Mouse (Mus musculus) heart, adult 2 months (tissue): ENCODE data around the gene Krt6b. TPM values are rescaled to one million over a fixed set of nuclear protein-coding genes. Genes with fewer than 3 reads are reported as not detected.
"Not testable (repeated sequence)": the region's sequence is repeated elsewhere in the genome, so short reads cannot be mapped to it uniquely, and the experiment has no call there.

ENCODE experiments used
- DNase-seq, 2 experiments: peaks; one replicate each; pipeline ENCODE4 v3.0.0; 2021
- H3K27ac ChIP-seq: fragments of 200-600 bp; 2 replicates; pipeline ENCODE4 v1.8.1; 2022
- H3K27me3 ChIP-seq: fragments of 200-500 bp; 2 replicates; pipeline ENCODE4 v1.6.1; 2012; ENCODE audit warnings: mild to moderate bottlenecking, low read length, inconsistent platforms, mixed read lengths; ENCODE audit not compliant: control insufficient read depth, insufficient read depth
- H3K36me3 ChIP-seq: fragments of 200-500 bp; 2 replicates; pipeline ENCODE4 v1.6.1; 2012; ENCODE audit warnings: low read length, inconsistent platforms; ENCODE audit not compliant: control insufficient read depth, insufficient read depth
- H3K4me1 ChIP-seq: fragments of 200-500 bp; 2 replicates; pipeline ENCODE4 v1.6.1; 2011; ENCODE audit warnings: low read length; ENCODE audit not compliant: control insufficient read depth, insufficient read depth
- H3K4me3 ChIP-seq: fragments of 200-600 bp; 2 replicates; pipeline ENCODE4 v1.8.1; 2022
- H3K79me2 ChIP-seq: fragments of 200-500 bp; replicated peaks from 2 replicates; pipeline ENCODE4 v1.6.1; 2012; ENCODE audit warnings: mild to moderate bottlenecking, inconsistent platforms, low read length, moderate library complexity, mixed read lengths; ENCODE audit not compliant: control insufficient read depth, insufficient read depth
- H3K9ac ChIP-seq: fragments of 200-500 bp; 2 replicates; pipeline ENCODE4 v1.6.1; 2012; ENCODE audit warnings: low read depth, mild to moderate bottlenecking, control low read depth, inconsistent platforms, low read length, mixed read lengths
- CTCF ChIP-seq: fragments of 200-600 bp; IDR thresholded peaks from 2 replicates; pipeline ENCODE4 v1.8.1; 2022; ENCODE audit warnings: antibody characterized with exemption, mild to moderate bottlenecking, moderate library complexity
- EP300 ChIP-seq: fragments of 200-500 bp; IDR thresholded peaks from 2 replicates; pipeline ENCODE4 v1.6.1; 2011; ENCODE audit warnings: low read depth, low read length, control low read depth; ENCODE audit not compliant: insufficient read depth
- POLR2A ChIP-seq: fragments of 200-500 bp; IDR thresholded peaks from 2 replicates; pipeline ENCODE4 v1.6.1; 2011; ENCODE audit warnings: mild to moderate bottlenecking, low read depth, low read length, control low read depth; ENCODE audit not compliant: insufficient read depth
- WGBS: fragments of 180-500 bp; shearing (Covaris S2); methylation state at CpG from one replicate; pipeline ENCODE4 v1.1.7; 2018; 5-methylcytosine and 5-hydroxymethylcytosine counted together
- intact Hi-C: fragments of 180-260 bp; cut with DNase I; formaldehyde crosslinking; loops from one replicate; pipeline ENCODE4 v1.15.1; 2025
- polyA plus RNA-seq: library from polyadenylated mRNA; depleted of rRNA; stranded (reverse); fragments of >200 nt; gene quantifications from 2 replicates; pipeline ENCODE4 v1.2.3, GENCODE M21; 2012
- total RNA-seq, 2 experiments: library from RNA; stranded (reverse); gene quantifications; 2 replicates each; pipeline ENCODE4 v1.2.3; 2021

Krt6b gene
- total and polyA plus RNA-seq, 3 experiments = 0.04 TPM; not detected in 2

GRCm38 (mm10) chr15:101697326-101698188, 17.5 kb upstream of the Krt6b start:
- no peak for DNase-seq
- H3K79me2 ChIP-seq = no peaks in the 10 kb centered on the region
- H3K27ac ChIP-seq = no peak overlapping the region
- no peaks in the 10 kb centered on the region for H3K4me1 ChIP-seq
- H3K36me3 ChIP-seq = no peaks in the 10 kb centered on the region
- no peak overlapping the region for H3K4me3 ChIP-seq
- 70% methylated on average over 8 of the region's 8 CpGs for WGBS
- TF ChIP-seq EP300 (no peak), CTCF (no peak), POLR2A (no peak)
- H3K9ac ChIP-seq = no peak overlapping the region
- no peaks in the 10 kb centered on the region for H3K27me3 ChIP-seq
- intact Hi-C loops = no loop called here

DNA sequence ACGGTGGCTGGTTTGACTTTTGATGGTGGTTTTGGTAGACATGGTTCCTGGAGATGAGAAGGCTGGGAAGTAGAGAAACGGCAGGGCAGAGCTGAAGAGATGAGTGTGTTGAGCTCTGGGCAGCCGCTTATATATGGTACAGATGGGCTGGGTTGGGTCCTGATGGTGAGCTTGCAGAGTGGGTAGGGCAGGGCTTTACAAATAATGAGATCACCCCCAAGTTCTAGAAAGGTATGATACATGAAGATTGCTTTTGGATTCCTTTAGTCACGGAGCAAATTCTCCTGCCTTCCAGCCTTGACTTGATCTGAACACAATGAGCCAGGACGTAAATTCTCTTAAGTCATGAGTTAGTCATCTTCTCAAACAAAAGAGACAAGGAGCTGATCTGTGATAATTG, 14.1 kb upstream of the Krt6b start, which contains the start of gene Krt6a:
TSS of gene Krt6a (minus strand) at position 101 of the 400 bp plus-strand sequence.
- no peaks in the 10 kb centered on the region for H3K36me3 ChIP-seq
- WGBS = 75% methylated on average over 5 of the region's 5 CpGs
- intact Hi-C loops = no loop called here
- H3K27ac ChIP-seq = no peak within 1 kb of the TSS
- H3K9ac ChIP-seq = no peak within 1 kb of the TSS
- no peak within 1 kb of the TSS for H3K4me3 ChIP-seq
- no peaks in the 10 kb centered on the region for H3K4me1 ChIP-seq
- no peak for TF ChIP-seq POLR2A
- no peak for TF ChIP-seq EP300
- no peak for DNase-seq
- no peaks in the 10 kb centered on the region for H3K27me3 ChIP-seq
- H3K79me2 ChIP-seq = no peaks in the 10 kb centered on the region

DNA sequence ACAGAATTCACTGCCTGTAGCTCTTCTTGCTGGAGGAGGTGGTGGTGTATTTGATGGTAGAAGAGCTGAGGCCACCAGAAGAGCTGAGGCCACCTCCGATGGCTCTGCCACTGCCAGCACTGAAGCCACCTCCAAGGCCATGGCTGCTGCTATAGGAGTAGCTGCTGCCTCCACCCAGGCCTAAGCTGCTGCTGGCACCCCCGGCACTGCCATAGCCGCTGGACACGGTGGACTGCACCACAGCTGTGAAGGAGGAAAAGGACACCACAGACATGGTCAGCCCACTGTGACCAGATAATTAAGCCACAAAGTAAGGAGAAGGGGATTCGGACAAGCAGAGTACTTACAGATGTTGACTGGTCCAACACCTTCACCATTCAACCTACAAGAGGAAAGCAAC, 10.4 kb upstream of the Krt6b start:
- H3K27me3 ChIP-seq, intact Hi-C loops, H3K4me3 ChIP-seq, DNase-seq, H3K36me3 ChIP-seq, H3K4me1 ChIP-seq, H3K9ac ChIP-seq, H3K27ac ChIP-seq, H3K79me2 ChIP-seq: not testable (repeated sequence)
- 87% methylated on average over 5 of the region's 5 CpGs for WGBS

DNA sequence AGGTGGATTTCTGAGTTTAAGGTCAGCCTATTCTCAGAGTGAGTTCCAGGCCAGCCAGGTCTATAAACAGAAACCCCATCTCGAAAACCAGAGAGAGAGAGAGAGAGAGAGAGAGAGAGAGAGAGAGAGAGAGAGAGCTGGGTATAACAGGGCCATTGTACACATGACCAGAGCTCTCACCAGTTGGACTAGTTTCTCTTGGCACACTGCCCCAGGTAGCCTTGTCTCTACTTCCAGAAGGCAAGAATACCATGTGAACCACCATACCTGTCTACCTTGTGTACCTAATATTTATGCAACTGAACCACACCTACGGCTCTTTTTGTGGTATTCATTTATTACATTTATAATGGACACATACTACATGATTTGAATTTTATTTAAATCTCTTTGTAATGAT, 8.1 kb upstream of the Krt6b start:
- 48% methylated on average over 2 of the region's 2 CpGs for WGBS
- intact Hi-C loops = no loop called here
- TF ChIP-seq CTCF = no peak
- TF ChIP-seq EP300 = no peak
- no peak for TF ChIP-seq POLR2A
- H3K9ac ChIP-seq = no peak overlapping the region
- no peaks in the 10 kb centered on the region for H3K36me3 ChIP-seq
- H3K4me3 ChIP-seq = no peak overlapping the region
- no peak overlapping the region for H3K27ac ChIP-seq
- no peaks in the 10 kb centered on the region for H3K4me1 ChIP-seq
- no peak for DNase-seq
- no peaks in the 10 kb centered on the region for H3K79me2 ChIP-seq
- H3K27me3 ChIP-seq = no peaks in the 10 kb centered on the region

GRCm38 (mm10) chr15:101675978-101676377, 4.1 kb downstream of the Krt6b start:
- 89% methylated on average over 1 of the region's 1 CpGs for WGBS
- intact Hi-C loops = no loop called here
- TF ChIP-seq CTCF (no peak), POLR2A (no peak), EP300 (no peak)
- no peaks in the 10 kb centered on the region for H3K79me2 ChIP-seq
- H3K9ac ChIP-seq = no peak overlapping the region
- DNase-seq = no peak
- no peaks in the 10 kb centered on the region for H3K4me1 ChIP-seq
- no peaks in the 10 kb centered on the region for H3K27me3 ChIP-seq
- H3K4me3 ChIP-seq = no peak overlapping the region
- no peak overlapping the region for H3K27ac ChIP-seq
- H3K36me3 ChIP-seq = no peaks in the 10 kb centered on the region

DNA sequence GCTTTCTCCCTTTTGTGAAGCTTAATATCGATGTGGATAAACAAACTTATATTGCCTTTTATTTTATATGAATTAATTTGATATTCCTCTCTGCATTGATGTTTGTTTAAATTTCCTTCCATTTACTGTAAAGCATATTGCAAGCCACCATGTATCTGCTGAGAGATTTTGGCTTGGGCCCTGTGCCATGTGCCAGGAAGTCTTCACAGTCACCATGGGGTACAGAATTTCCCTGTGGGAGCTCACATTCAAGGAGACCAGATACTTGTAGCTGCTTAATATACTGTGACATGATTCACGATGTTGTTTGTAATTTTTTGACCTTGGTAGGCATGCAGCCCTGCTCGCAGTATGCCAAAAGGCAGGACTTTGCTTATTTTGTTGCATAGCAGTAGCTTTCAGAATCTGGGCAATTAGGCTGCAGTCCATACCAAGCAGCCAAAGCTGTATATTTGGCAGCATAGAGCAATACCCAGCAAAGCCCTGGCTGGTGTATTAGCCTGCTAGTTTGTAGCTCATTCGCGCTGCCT, 27.3 kb downstream of the Krt6b start:
- Histone ChIP-seq H3K27me3 (no peaks in the 10 kb centered on the region), H3K9ac (no peak overlapping the region), H3K4me1 (no peaks in the 10 kb centered on the region), H3K36me3 (no peaks in the 10 kb centered on the region), H3K79me2 (no peaks in the 10 kb centered on the region), H3K27ac (no peak overlapping the region), H3K4me3 (no peak overlapping the region)
- TF ChIP-seq POLR2A = no peak
- no peak for TF ChIP-seq CTCF
- TF ChIP-seq EP300 = no peak
- intact Hi-C loops = no loop called here
- 79% methylated on average over 5 of the region's 5 CpGs for WGBS
- DNase-seq = no peak
